Mouse (Mus musculus): ENCODE measurements around the gene Wnt8b.

- TF ChIP-seq CTCF (IDR thresholded peaks at IDR 0.05; ENCODE audit: low read depth) (no peak), EP300 (IDR thresholded peaks at IDR 0.05; ENCODE audit: low read depth) (no peak)
Measured at GRCm38 (mm10) chr19:44500240-44500639, 7.0 kb downstream of the Wnt8b start.
